Comparison of ENCODE assay signal across 8 mouse cellular contexts in genomic region chr5:73256352-73257065, GRCm38 (mm10). TPM values are rescaled to one million over a fixed set of nuclear protein-coding genes. Genes with fewer than 3 reads are reported as not detected.
DNase-seq lines count a peak whose midpoint lies in the region; ATAC-seq and TF ChIP-seq lines count a peak whose summit lies in the region.

TSS of gene Fryl (minus strand) at chr5:73256619.

- H3K4me2 ChIP-seq in heart, embryonic 15.5 days, result peak within 1 kb of the TSS; percentile 77
- peak within 1 kb of the TSS; percentile 85 for H3K4me2 ChIP-seq in liver, embryonic 14.5 days (ENCODE audit: low read depth)
- peak within 1 kb of the TSS; percentile 73 for H3K4me2 ChIP-seq in neural tube, embryonic 11.5 days (ENCODE audit: low read depth)
- peak within 1 kb of the TSS; percentile 72 for H3K4me2 ChIP-seq in stomach, postnatal 0 days (replicated peaks; ENCODE audit: low read depth)

- TF ChIP-seq CTCF in liver, embryonic 14.5 days (IDR thresholded peaks at IDR 0.05; ENCODE audit: low read depth), result no peak
- no peak for TF ChIP-seq CTCF in stomach, postnatal 0 days (IDR thresholded peaks at IDR 0.05; ENCODE audit: low read depth)

- peak within 1 kb of the TSS; percentile 97 for H3K27ac ChIP-seq in forebrain, embryonic 10.5 days
- H3K27ac ChIP-seq in heart, embryonic 15.5 days, result peak within 1 kb of the TSS; percentile 96
- peak within 1 kb of the TSS; percentile 83 for H3K27ac ChIP-seq in liver, embryonic 14.5 days
- peak within 1 kb of the TSS; percentile 96 for H3K27ac ChIP-seq in neural tube, embryonic 11.5 days (ENCODE audit: low read depth, low read length)
- peak within 1 kb of the TSS; percentile 98 for H3K27ac ChIP-seq in stomach, postnatal 0 days (replicated peaks)

- no peak for TF ChIP-seq EP300 in liver, embryonic 14.5 days (IDR thresholded peaks at IDR 0.05; ENCODE audit: low read depth)
- no peak for TF ChIP-seq EP300 in stomach, postnatal 0 days (optimal IDR thresholded peaks at IDR 0.05)

- H3K9me3 ChIP-seq in forebrain, embryonic 10.5 days, result no peaks in the 10 kb centered on the region
- H3K9me3 ChIP-seq in heart, embryonic 15.5 days (replicated peaks), result no peaks in the 10 kb centered on the region
- H3K9me3 ChIP-seq in liver, embryonic 14.5 days (ENCODE audit: control insufficient read depth, low read length), result no peaks in the 10 kb centered on the region
- no peaks in the 10 kb centered on the region for H3K9me3 ChIP-seq in neural tube, embryonic 11.5 days (ENCODE audit: control insufficient read depth, low read length)
- H3K9me3 ChIP-seq in stomach, postnatal 0 days (ENCODE audit: control insufficient read depth, low read length), result no peaks in the 10 kb centered on the region

- ATAC-seq in heart, embryonic 15.5 days (replicated peaks; ENCODE audit: insufficient number of reproducible peaks, insufficient read depth, low FRiP score, low read depth), result peak; percentile 98
- ATAC-seq in liver, embryonic 14.5 days (ENCODE audit: insufficient read depth), result peak; percentile 96
- peak; percentile 98 for ATAC-seq in neural tube, embryonic 11.5 days (ENCODE audit: insufficient read depth, low FRiP score, low TSS enrichment)
- peak; percentile 99 for ATAC-seq in stomach, postnatal 0 days (ENCODE audit: low FRiP score, low TSS enrichment)

- under 1% methylated on average over 44 of the region's 44 CpGs for WGBS in forebrain, embryonic 10.5 days
- 1% methylated on average over 42 of the region's 44 CpGs for WGBS in heart, embryonic 15.5 days
- under 1% methylated on average over 44 of the region's 44 CpGs for WGBS in liver, embryonic 14.5 days (ENCODE audit: insufficient replicate concordance)
- WGBS in neural tube, embryonic 11.5 days, result under 1% methylated on average over 43 of the region's 44 CpGs
- under 1% methylated on average over 44 of the region's 44 CpGs for WGBS in stomach, postnatal 0 days

- peak within 1 kb of the TSS; percentile 93 for H3K4me3 ChIP-seq in forebrain, embryonic 10.5 days
- H3K4me3 ChIP-seq in heart, embryonic 15.5 days, result peak within 1 kb of the TSS; percentile 95
- peak within 1 kb of the TSS; percentile 80 to 97 for H3K4me3 ChIP-seq in liver, embryonic 14.5 days (ENCODE audit: insufficient read depth in 1 of 2, low read depth in 2 of 2, low read length in 2 of 2)
- peak within 1 kb of the TSS; percentile 95 for H3K4me3 ChIP-seq in neural tube, embryonic 11.5 days (ENCODE audit: low read depth, low read length)
- H3K4me3 ChIP-seq in stomach, postnatal 0 days (ENCODE audit: low read depth, low read length), result peak within 1 kb of the TSS; percentile 94

- peaks cover 4% of the 10 kb centered on the region; the same call in 1 of the 2 replicates for H3K27me3 ChIP-seq in forebrain, embryonic 10.5 days (ENCODE audit: poor library complexity, severe bottlenecking)
- H3K27me3 ChIP-seq in heart, embryonic 15.5 days, result no peaks in the 10 kb centered on the region
- no peaks in the 10 kb centered on the region for H3K27me3 ChIP-seq in liver, embryonic 14.5 days (ENCODE audit: control insufficient read depth, insufficient read depth, low read length)
- no peaks in the 10 kb centered on the region for H3K27me3 ChIP-seq in neural tube, embryonic 11.5 days (ENCODE audit: control insufficient read depth, insufficient read depth, low read length)
- no peaks in the 10 kb centered on the region for H3K27me3 ChIP-seq in stomach, postnatal 0 days (ENCODE audit: control insufficient read depth, insufficient read depth, low read length)

- H3K4me1 ChIP-seq in forebrain, embryonic 10.5 days, result peaks cover 33% of the 10 kb centered on the region
- H3K4me1 ChIP-seq in heart, embryonic 15.5 days (replicated peaks), result peaks cover 25% of the 10 kb centered on the region
- peaks cover 30 to 35% of the 10 kb centered on the region in 2 experiments for H3K4me1 ChIP-seq in liver, embryonic 14.5 days (replicated peaks; ENCODE audit: control insufficient read depth in 2 of 2, insufficient read depth in 2 of 2, low read length in 1 of 2)
- no peaks in the 10 kb centered on the region; the same call in 1 of the 2 replicates for H3K4me1 ChIP-seq in neural tube, embryonic 11.5 days (ENCODE audit: control insufficient read depth, insufficient read depth, low read length)
- H3K4me1 ChIP-seq in stomach, postnatal 0 days (replicated peaks; ENCODE audit: control insufficient read depth, insufficient read depth), result 0 out of 2 replicates have a peak, but pooled peaks cover 2% of the 10 kb centered on the region

- peak within 1 kb of the TSS; percentile 91 for H3K9ac ChIP-seq in heart, embryonic 15.5 days
- H3K9ac ChIP-seq in liver, embryonic 14.5 days (replicated peaks), result peak within 1 kb of the TSS; percentile 92
- peak within 1 kb of the TSS; percentile 94 for H3K9ac ChIP-seq in neural tube, embryonic 11.5 days (ENCODE audit: low read length)
- peak within 1 kb of the TSS; percentile 91 for H3K9ac ChIP-seq in stomach, postnatal 0 days (ENCODE audit: low read length)

- no peaks in the 10 kb centered on the region for H3K36me3 ChIP-seq in forebrain, embryonic 10.5 days (replicated peaks)
- H3K36me3 ChIP-seq in heart, embryonic 15.5 days, result no peaks in the 10 kb centered on the region
- no peaks in the 10 kb centered on the region for H3K36me3 ChIP-seq in liver, embryonic 14.5 days (replicated peaks; ENCODE audit: control insufficient read depth, insufficient read depth, low read depth)
- no peaks in the 10 kb centered on the region for H3K36me3 ChIP-seq in neural tube, embryonic 11.5 days (ENCODE audit: control insufficient read depth, insufficient read depth, low read length)
- no peaks in the 10 kb centered on the region for H3K36me3 ChIP-seq in stomach, postnatal 0 days (ENCODE audit: control insufficient read depth, insufficient read depth, low read length)

- peak; percentile 92 for DNase-seq in CD8-positive naive resting alpha-beta T cell, adult 2 months (ENCODE audit: low read depth in 2 of 2, low spot score in 2 of 2)
- peak; percentile 94 for DNase-seq in c-Kit-positive CD71-negative TER-119-negative erythroid progenitor cells, embryonic 14.5 days (ENCODE audit: low read depth)
- peak; percentile 99 for DNase-seq in forebrain, embryonic 10.5 days (ENCODE audit: extremely low spot score, low spot score)
- peak; percentile 99 to 100 for DNase-seq in kidney, postnatal 25 days
- DNase-seq in liver, embryonic 14.5 days (ENCODE audit: low read depth in 3 of 3, low spot score in 3 of 3), result peak; percentile 98 to 99 (median 99)
- DNase-seq in neural tube, embryonic 11.5 days (ENCODE audit: low spot score), result peak; percentile 98
- peak; percentile 100 for DNase-seq in stomach, postnatal 0 days (ENCODE audit: low spot score)

RNA-seq across cellular contexts. Expression of gene Fryl, which starts in this region (rescaled TPM):
- 22.5 and 28.0 TPM in 2 replicates for polyA plus RNA-seq in forebrain, embryonic 10.5 days (2016; fragmentation: Nextera tagmentation; extraction: Ambion mirVana)
- 25.7 and 28.4 TPM in 2 replicates for polyA plus RNA-seq in heart, embryonic 15.5 days (2015; fragmentation: Nextera tagmentation; extraction: Ambion mirVana)
- 15.4 and 22.1 TPM in 2 replicates for polyA plus RNA-seq in liver, embryonic 14.5 days (2012; rRNA removed)
- polyA plus RNA-seq in liver, embryonic 14.5 days (2014; fragmentation: Nextera tagmentation; extraction: Ambion mirVana), result 41.8 and 46.7 TPM in 2 replicates
- polyA plus RNA-seq in neural tube, embryonic 11.5 days (2014; fragmentation: Nextera tagmentation; extraction: Ambion mirVana), result 40.9 and 41.7 TPM in 2 replicates
- 20.8 TPM in 2 replicates for polyA plus RNA-seq in stomach, postnatal 0 days (2015; fragmentation: Nextera tagmentation; extraction: Ambion mirVana)

Comparison
In these comparisons a context has a peak if more than half of its experiments do, and no peak if none do; other contexts are left out.
1. Peak in every context shown above with its lines: DNase-seq, ATAC-seq, H3K4me3 ChIP-seq and H3K27ac ChIP-seq.